Mouse (Mus musculus) heart, embryonic 10.5 days (tissue): ENCODE results near the gene Mettl15. TPM values are rescaled to one million over a fixed set of nuclear protein-coding genes. Genes with fewer than 3 reads are reported as not detected.

Experiments
- DNase-seq: peaks from one replicate; pipeline ENCODE4 v3.0.0-alpha.2; 2017; ENCODE audit warnings: low spot score
- H3K27ac ChIP-seq: fragments of 300-500 bp; sonication (generic); 2 replicates; pipeline ENCODE4 v1.5.1; 2016; ENCODE audit warnings: mild to moderate bottlenecking
- H3K27me3 ChIP-seq: fragments of 300-500 bp; sonication (generic); 2 replicates; pipeline ENCODE4 v1.6.1; 2016; ENCODE audit warnings: mild to moderate bottlenecking; ENCODE audit not compliant: poor library complexity, insufficient read depth, severe bottlenecking
- H3K36me3 ChIP-seq: fragments of 300-500 bp; sonication (generic); 2 replicates; pipeline ENCODE4 v1.6.1; 2016; ENCODE audit warnings: mild to moderate bottlenecking, moderate library complexity
- H3K4me1 ChIP-seq: fragments of 300-500 bp; sonication (generic); 2 replicates; pipeline ENCODE4 v1.6.1; 2016; ENCODE audit warnings: mild to moderate bottlenecking
- H3K4me3 ChIP-seq: fragments of 300-500 bp; sonication (generic); 2 replicates; pipeline ENCODE4 v1.5.1; 2016; ENCODE audit warnings: mild to moderate bottlenecking, moderate library complexity
- H3K9me3 ChIP-seq: fragments of 300-500 bp; sonication (generic); 2 replicates; pipeline ENCODE4 v1.6.1; 2016; ENCODE audit warnings: mild to moderate bottlenecking, moderate library complexity
- WGBS: fragments of 180-500 bp; shearing (Covaris S2); methylation state at CpG from one replicate; pipeline ENCODE4 v1.1.7; 2016; 5-methylcytosine and 5-hydroxymethylcytosine counted together
- polyA plus RNA-seq: library from polyadenylated mRNA; unstranded; fragments of >200 nt; fragmentation: Nextera tagmentation; extraction: Ambion mirVana; gene quantifications from 2 replicates; pipeline ENCODE4 v1.2.1, GENCODE M21; 2016

Gene Mettl15
- 12.6 and 14.5 TPM in 2 replicates for polyA plus RNA-seq

DNA sequence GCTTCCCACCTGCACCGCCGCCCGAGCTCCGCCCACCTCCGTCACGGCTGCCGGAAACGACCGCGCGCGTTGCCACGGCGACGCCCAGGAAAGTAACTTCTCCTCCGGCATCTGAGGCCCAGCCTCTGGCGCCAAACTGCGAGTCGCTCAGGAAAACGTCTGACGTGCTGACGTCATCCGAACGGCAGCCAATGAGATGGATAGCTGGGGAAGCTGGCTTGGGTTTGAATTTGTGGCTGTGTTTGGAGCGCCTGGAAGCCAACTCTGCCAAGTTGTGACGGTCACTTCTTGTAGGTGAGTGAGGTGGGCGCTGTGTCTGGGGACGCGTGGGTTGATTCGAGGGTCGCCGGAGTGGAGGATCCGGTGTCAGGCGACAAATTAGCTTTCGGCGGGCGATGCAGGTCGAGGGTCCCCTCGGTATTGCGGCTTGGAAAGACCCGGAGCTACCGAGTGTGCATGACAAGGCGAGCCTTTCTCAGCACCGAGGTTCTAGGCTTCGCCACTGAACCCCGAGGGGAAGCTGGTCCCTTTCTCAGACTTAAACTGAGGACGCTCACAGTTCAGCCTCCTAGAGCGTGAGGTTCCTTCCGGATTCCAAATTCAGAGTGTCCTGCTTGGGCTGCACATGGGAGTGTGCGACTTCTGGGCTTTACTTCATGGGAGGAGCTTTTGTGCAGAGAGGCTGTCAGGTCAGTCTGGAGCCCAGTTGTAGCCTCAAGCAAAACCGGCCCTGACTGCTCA lies at the start of gene Mettl15, which contains the start of gene Kif18a:
TSS of gene Mettl15 (minus strand) at position 149 of the 741 bp plus-strand sequence.
TSS of gene Kif18a (plus strand) at position 139 of the 741 bp plus-strand sequence.
- Histone ChIP-seq H3K36me3 (no peaks in the 10 kb centered on the region), H3K27me3 (no peaks in the 10 kb centered on the region), H3K27ac (peak within 1 kb of the TSS; percentile 92), H3K9me3 (no peaks in the 10 kb centered on the region), H3K4me1 (peaks cover 4% of the 10 kb centered on the region; the same call in 1 of the 2 replicates), H3K4me3 (peak within 1 kb of the TSS; percentile 89)
- under 1% methylated on average over 51 of the region's 51 CpGs for WGBS
- DNase-seq = peak; percentile 98

DNA sequence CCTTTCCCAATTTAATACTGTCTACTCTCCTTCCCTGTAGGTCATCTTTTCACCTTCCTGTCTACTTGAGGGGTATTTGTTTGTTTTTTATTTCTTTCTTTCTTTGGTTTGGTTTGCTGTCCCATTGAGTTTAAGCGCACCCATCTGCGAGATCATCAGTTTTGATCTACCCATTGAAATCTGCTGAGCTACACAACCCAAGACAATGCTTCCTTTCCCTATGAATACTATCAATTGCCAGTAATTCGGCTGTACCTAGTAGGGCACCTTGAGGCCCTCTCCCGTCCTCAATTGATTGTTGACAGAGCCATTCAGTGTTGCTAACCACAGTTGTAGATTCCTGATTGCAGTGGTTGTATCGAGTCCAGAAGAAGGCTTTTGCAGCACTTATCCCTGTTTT lies 30.8 kb upstream of the Mettl15 start:
- WGBS = 92% methylated on average over 5 of the region's 5 CpGs
- peaks cover 36% of the 10 kb centered on the region for H3K36me3 ChIP-seq
- H3K27me3 ChIP-seq = no peaks in the 10 kb centered on the region
- no peak overlapping the region for H3K4me3 ChIP-seq
- no peaks in the 10 kb centered on the region for H3K4me1 ChIP-seq
- DNase-seq = no peak
- H3K9me3 ChIP-seq = no peaks in the 10 kb centered on the region
- no peak overlapping the region for H3K27ac ChIP-seq

DNA sequence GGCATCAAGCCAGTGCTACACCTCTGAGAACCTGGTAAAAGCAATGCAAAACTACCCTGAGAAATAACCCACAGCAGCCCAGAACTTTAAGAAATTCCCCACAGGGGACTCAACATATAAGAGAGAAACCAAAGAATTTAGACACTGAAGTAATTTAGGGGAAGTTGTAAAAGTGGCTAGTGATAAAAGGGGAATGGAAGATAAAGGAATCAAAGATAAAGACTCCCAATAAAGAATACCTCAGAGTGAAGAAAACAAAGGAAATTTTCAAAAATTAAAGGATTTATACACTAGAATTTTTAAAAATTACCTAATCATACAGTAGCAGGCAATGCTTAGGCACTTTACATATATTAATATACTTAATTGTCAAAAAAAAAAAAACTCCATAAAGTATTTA lies 23.1 kb upstream of the Mettl15 start:
- peaks cover 24% of the 10 kb centered on the region for H3K36me3 ChIP-seq
- H3K4me1 ChIP-seq = no peaks in the 10 kb centered on the region
- no peaks in the 10 kb centered on the region for H3K27me3 ChIP-seq
- no peak for DNase-seq
- no peaks in the 10 kb centered on the region for H3K9me3 ChIP-seq
- no peak overlapping the region for H3K4me3 ChIP-seq
- no peak overlapping the region for H3K27ac ChIP-seq

DNA sequence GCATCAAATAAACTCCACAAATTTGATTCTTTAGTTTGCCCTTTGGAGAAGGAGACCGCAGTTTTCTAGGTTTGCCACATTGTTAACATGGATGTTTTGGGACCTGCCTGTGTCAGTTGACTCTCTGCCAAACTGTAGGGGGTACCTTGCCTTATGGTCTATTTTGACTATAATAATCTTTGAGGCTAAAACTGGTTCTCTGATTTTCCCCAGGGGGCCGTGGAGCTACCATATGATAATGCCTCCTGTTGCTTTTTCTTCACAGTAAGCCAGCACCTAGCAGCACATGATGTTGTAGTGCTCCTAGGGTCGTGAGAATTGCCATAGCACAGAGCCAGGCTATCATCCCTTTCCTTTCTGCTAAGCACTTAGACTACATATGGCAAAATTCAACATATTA lies 21.7 kb upstream of the Mettl15 start:
- Histone ChIP-seq H3K36me3 (peaks cover 24% of the 10 kb centered on the region), H3K9me3 (no peaks in the 10 kb centered on the region), H3K4me1 (no peaks in the 10 kb centered on the region), H3K27ac (no peak overlapping the region), H3K27me3 (no peaks in the 10 kb centered on the region), H3K4me3 (no peak overlapping the region)
- WGBS = 94% methylated on average over 3 of the region's 3 CpGs
- no peak for DNase-seq

DNA sequence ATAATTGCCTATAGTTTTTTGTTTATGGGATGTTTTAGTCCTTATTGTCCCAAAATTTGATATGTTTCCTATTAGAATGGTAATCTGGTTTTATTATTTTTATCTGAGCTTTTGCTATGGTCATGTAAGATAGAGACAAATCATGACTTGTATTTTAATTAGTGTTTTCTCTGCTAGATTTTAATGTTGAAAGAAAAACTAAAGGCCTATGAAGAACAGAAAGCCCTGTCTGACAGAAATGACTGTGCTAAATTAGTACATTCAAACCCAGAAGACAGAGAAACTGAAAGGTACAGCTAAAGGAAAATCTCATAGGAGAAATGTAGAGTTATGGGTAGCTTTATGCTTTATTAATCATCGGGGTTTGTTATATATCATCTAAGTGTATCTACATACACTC lies 17.6 kb upstream of the Mettl15 start:
- 92% methylated on average over 1 of the region's 1 CpGs for WGBS
- DNase-seq = no peak
- no peak overlapping the region for H3K27ac ChIP-seq
- no peaks in the 10 kb centered on the region for H3K9me3 ChIP-seq
- no peaks in the 10 kb centered on the region for H3K27me3 ChIP-seq
- H3K36me3 ChIP-seq = peaks cover 34% of the 10 kb centered on the region
- H3K4me1 ChIP-seq = no peaks in the 10 kb centered on the region
- no peak overlapping the region for H3K4me3 ChIP-seq

DNA sequence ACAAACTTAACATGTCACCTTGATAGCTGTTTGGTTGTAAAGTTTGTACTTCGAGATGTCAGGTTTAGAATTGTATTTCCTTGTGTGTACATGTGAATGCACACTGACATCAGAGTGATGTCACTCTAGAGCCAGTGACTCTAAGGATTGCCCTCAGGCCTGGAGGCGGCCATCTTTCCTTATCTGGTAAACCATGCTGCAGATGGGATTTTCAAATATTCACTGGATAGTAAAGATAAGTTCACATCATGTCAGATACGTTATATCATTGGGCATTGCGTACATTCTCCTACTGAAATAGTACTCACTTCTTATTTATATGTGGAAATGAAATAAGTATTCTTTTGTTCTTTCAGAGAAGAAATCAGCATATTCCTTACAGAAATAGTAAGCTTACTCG lies 15.7 kb upstream of the Mettl15 start:
- Histone ChIP-seq H3K4me3 (no peak overlapping the region), H3K4me1 (no peaks in the 10 kb centered on the region), H3K9me3 (no peaks in the 10 kb centered on the region), H3K27me3 (no peaks in the 10 kb centered on the region), H3K36me3 (peaks cover 45% of the 10 kb centered on the region), H3K27ac (no peak overlapping the region)
- no peak for DNase-seq
- WGBS = 89% methylated on average over 5 of the region's 5 CpGs

DNA sequence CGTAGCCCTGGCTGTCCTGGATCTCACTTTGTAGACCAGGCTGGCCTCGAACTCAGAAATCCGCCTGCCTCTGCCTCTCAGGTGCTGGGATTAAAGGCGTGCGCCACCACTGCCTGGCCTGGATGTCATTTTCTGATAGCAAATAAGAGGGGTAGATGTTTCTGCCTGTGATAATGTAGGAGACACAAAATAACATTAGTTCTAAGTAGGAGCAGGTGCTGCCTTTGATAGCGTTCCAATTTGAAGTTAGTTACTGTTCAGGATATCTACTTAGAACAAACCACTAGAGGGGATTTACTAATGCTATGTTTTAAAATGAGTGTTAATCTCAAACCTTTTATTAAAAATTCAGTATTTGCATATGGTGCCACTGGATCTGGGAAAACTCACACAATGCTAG lies 8.8 kb upstream of the Mettl15 start:
- WGBS = 91% methylated on average over 6 of the region's 6 CpGs
- H3K36me3 ChIP-seq = peaks cover 37% of the 10 kb centered on the region
- no peak for DNase-seq
- no peaks in the 10 kb centered on the region for H3K27me3 ChIP-seq
- no peak overlapping the region for H3K27ac ChIP-seq
- H3K9me3 ChIP-seq = no peaks in the 10 kb centered on the region
- H3K4me1 ChIP-seq = no peaks in the 10 kb centered on the region
- H3K4me3 ChIP-seq = no peak overlapping the region

DNA sequence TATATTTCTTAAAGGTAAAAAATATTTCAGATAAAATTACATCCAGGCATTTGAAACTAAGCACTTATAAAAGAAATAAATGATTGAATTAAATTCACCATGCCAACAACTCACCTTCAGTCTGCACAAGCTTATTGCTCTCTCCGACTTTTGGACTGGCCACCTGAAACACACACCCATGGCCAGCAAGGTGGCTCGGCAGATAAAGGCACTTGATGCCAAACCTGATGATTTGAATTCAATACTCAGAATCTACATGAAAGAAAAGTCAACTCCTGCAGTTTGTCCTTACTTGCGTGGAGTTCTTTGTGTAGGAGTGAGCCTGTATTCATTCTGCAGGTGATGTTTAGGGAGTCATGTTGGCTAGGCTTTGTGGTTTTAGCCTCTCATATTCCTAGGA lies 3.6 kb upstream of the Mettl15 start:
- DNase-seq = no peak
- H3K27ac ChIP-seq = no peak overlapping the region
- H3K36me3 ChIP-seq = no peaks in the 10 kb centered on the region
- peaks cover 4% of the 10 kb centered on the region; the same call in 1 of the 2 replicates for H3K4me1 ChIP-seq
- no peaks in the 10 kb centered on the region for H3K9me3 ChIP-seq
- WGBS = 84% methylated on average over 3 of the region's 3 CpGs
- no peak overlapping the region for H3K4me3 ChIP-seq
- no peaks in the 10 kb centered on the region for H3K27me3 ChIP-seq

DNA sequence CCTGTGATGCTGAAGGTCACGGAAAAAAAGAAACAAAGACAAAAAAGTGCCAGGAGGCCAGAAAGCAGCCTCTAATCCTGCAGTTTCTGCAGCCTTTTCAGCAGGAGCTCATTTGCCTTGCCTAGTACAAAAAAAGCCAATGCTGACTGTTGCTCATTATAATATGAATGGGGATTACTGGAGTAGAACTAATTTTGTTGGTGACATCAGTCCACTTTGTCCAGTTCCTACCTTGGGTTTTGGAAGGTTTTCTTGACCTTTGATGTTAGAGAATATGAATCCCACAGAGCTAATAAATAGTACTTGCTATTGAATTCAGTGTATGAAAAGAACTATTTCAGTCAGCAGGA lies 768 bp upstream of the Mettl15 start:
- no peak for DNase-seq
- 0% methylated on average over 1 of the region's 1 CpGs for WGBS
- peaks cover 4% of the 10 kb centered on the region; the same call in 1 of the 2 replicates for H3K4me1 ChIP-seq
- H3K36me3 ChIP-seq = no peaks in the 10 kb centered on the region
- H3K27me3 ChIP-seq = no peaks in the 10 kb centered on the region
- peak overlapping the region; percentile 89 for H3K4me3 ChIP-seq
- H3K27ac ChIP-seq = peak overlapping the region; percentile 92
- H3K9me3 ChIP-seq = no peaks in the 10 kb centered on the region

DNA sequence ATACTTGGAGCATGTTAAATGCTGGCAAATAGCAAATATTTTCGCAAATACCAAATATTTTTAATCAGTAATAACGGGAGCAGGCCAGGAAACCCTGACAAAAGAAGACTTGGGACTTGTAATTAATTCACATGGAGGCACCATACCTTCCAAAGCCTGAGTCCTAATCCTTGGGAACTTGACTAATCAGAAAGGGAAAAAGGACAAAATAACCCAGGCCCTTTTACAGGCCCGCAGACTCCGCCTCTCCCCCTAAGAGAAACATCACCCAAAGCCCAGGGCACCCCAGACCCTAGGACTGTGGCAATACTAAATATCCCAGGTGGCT lies 312 bp downstream of the Mettl15 start:
- H3K27me3 ChIP-seq = no peaks in the 10 kb centered on the region
- 8% methylated on average over 4 of the region's 4 CpGs for WGBS
- peak overlapping the region; percentile 92 for H3K27ac ChIP-seq
- H3K36me3 ChIP-seq = no peaks in the 10 kb centered on the region
- no peak for DNase-seq
- H3K4me3 ChIP-seq = peak overlapping the region; percentile 89
- no peaks in the 10 kb centered on the region for H3K9me3 ChIP-seq
- H3K4me1 ChIP-seq = peaks cover 4% of the 10 kb centered on the region; the same call in 1 of the 2 replicates

DNA sequence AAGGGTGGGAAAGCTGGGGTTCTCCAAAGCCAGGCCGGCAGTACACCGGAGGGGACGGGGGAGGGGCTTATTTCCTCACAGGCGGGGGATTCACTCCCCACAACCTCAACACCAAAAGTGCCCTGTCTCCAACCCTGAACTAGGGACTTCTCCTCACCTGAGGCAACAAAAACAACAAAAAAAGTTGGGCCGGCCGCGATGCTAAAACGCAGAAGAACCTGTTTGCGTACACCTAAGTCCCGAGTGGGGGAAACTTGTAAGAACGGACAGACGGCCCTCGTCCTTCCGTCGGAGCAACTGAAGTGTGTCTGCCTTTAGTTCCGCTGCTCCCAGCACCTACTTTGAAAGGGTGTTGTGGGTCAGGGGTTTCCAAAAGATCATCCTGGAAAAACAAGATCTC lies 2.5 kb downstream of the Mettl15 start:
- Histone ChIP-seq H3K27ac (peak overlapping the region; percentile 92), H3K36me3 (no peaks in the 10 kb centered on the region), H3K4me1 (peaks cover 4% of the 10 kb centered on the region; the same call in 1 of the 2 replicates), H3K9me3 (no peaks in the 10 kb centered on the region), H3K27me3 (no peaks in the 10 kb centered on the region), H3K4me3 (peak overlapping the region; percentile 75)
- DNase-seq = peak; percentile 81
- WGBS = under 1% methylated on average over 16 of the region's 16 CpGs

DNA sequence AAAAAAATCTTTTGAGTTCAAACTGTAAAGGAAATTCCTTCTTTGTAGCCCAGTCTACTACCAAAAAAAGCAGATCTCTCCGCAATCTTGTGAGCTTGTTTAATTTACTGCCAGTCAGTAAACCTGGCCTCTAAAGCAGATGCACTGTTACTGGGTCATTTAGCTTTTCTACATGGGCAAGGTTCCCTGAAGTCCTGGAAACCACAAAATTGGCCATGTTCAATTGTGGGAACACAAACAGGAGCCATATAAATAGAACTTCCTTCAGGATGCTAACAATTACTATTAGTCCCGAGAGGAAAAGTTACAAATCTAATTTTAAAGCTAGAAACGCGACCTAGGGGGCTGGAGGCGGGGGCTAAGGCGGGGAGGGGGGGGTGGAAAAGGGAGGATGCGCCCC lies 3.0 kb downstream of the Mettl15 start:
- no peaks in the 10 kb centered on the region for H3K27me3 ChIP-seq
- no peaks in the 10 kb centered on the region for H3K36me3 ChIP-seq
- 9% methylated on average over 7 of the region's 7 CpGs for WGBS
- no peak for DNase-seq
- H3K4me1 ChIP-seq = peaks cover 4% of the 10 kb centered on the region; the same call in 1 of the 2 replicates
- peak overlapping the region; percentile 92 for H3K27ac ChIP-seq
- H3K4me3 ChIP-seq = peak overlapping the region; percentile 75
- no peaks in the 10 kb centered on the region for H3K9me3 ChIP-seq

DNA sequence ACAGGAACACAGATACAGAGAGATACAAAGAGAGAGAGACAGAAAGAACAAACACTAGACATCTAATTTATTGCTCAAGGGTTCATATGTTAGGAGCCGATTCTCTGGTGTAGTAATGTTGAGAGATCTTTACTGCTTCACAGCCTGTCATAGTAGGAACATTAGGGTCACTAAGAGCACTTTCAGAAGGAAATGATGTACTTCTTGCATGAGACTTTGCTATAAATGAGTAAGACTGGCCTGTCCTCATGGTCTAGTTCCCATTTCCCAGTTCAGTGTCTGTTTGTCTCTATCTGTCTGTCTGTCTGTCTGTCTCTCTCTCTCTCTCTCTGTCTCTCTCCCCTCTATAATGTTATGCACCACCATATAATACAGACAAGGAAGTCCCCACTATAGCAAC lies 7.5 kb downstream of the Mettl15 start:
- Histone ChIP-seq H3K4me1 (no peaks in the 10 kb centered on the region), H3K4me3 (no peak overlapping the region)
- 93% methylated on average over 1 of the region's 1 CpGs for WGBS

DNA sequence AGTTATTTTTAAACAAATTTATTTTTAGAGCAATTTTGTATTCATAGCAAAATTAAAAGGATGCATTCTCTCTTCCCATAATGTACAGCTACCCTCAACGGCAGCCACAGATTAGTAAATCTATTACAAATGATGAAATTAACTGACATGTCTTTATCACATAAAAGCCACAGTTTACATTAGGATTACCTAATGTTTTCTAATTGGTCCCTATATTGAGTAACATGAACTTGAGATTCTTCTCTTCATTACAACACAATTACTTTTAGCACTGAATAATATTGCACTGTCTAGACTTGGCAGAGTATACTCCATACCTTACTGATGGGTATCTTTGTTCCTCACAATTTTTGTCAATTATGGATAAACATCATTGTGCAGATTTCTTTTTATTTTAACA lies 17.8 kb downstream of the Mettl15 start:
- Histone ChIP-seq H3K4me1 (no peaks in the 10 kb centered on the region), H3K27ac (no peak overlapping the region), H3K36me3 (no peaks in the 10 kb centered on the region), H3K9me3 (no peaks in the 10 kb centered on the region), H3K27me3 (no peaks in the 10 kb centered on the region), H3K4me3 (no peak overlapping the region)
- WGBS = 89% methylated on average over 1 of the region's 1 CpGs
- DNase-seq = no peak

More for the DNA sequence above, 7.5 kb downstream of the Mettl15 start:
- DNase-seq = no peak
- Histone ChIP-seq H3K27ac (no peak overlapping the region), H3K27me3 (no peaks in the 10 kb centered on the region), H3K36me3 (no peaks in the 10 kb centered on the region), H3K9me3 (no peaks in the 10 kb centered on the region)
